Mouse (Mus musculus) bone marrow macrophage, adult 2 months (primary cell): Measurements from ENCODE around the gene Mrpl54. TPM values are rescaled to one million over a fixed set of nuclear protein-coding genes. Genes with fewer than 3 reads are reported as not detected.

ENCODE experiments used
- H3K27ac ChIP-seq: 2 replicates; pipeline ENCODE4 v1.5.1; 2012; ENCODE audit warnings: low read depth, low read length; ENCODE audit not compliant: insufficient read depth
- H3K4me1 ChIP-seq: 2 replicates; pipeline ENCODE4 v1.6.1; 2012; ENCODE audit warnings: low read length; ENCODE audit not compliant: control insufficient read depth, insufficient read depth
- H3K4me3 ChIP-seq: 2 replicates; pipeline ENCODE4 v1.5.1; 2012; ENCODE audit warnings: mild to moderate bottlenecking, low read length, moderate library complexity; ENCODE audit not compliant: insufficient read depth
- CTCF ChIP-seq: IDR thresholded peaks from 2 replicates; pipeline ENCODE4 v1.5.1; 2012; ENCODE audit warnings: low read depth, mild to moderate bottlenecking, low read length, moderate library complexity
- POLR2A ChIP-seq: IDR thresholded peaks from 2 replicates; pipeline ENCODE4 v1.6.1; 2012; ENCODE audit warnings: mild to moderate bottlenecking, low read depth, low read length, borderline replicate concordance
- polyA plus RNA-seq: library from polyadenylated mRNA; stranded (reverse); fragments of >200 nt; gene quantifications from 2 replicates; pipeline ENCODE4 v1.2.4, GENCODE M21; 2012; ENCODE audit not compliant: missing spikeins, insufficient read depth, insufficient read length

Gene Mrpl54
- polyA plus RNA-seq, 1 experiment: 46.5 TPM

- TF ChIP-seq CTCF (0 out of 2 replicates have a peak, but pooled peaks have one; percentile 51), POLR2A (no peak)
- Histone ChIP-seq H3K4me3 (no peak overlapping the region), H3K27ac (no peak overlapping the region), H3K4me1 (peaks cover 14% of the 10 kb centered on the region)
Observed at GRCm38 (mm10) chr10:81288601-81289000, 21.9 kb upstream of the Mrpl54 start.

GRCm38 (mm10) chr10:81287513-81288157, 20.9 kb upstream of the Mrpl54 start:
- no peak overlapping the region for H3K4me3 ChIP-seq
- H3K27ac ChIP-seq: no peak overlapping the region
- no peak for TF ChIP-seq POLR2A
- TF ChIP-seq CTCF: peak; percentile 94
- peaks cover 14% of the 10 kb centered on the region for H3K4me1 ChIP-seq

GRCm38 (mm10) chr10:81286586-81286985, 19.9 kb upstream of the Mrpl54 start:
- no peak overlapping the region for H3K4me3 ChIP-seq
- H3K4me1 ChIP-seq: peaks cover 8% of the 10 kb centered on the region
- no peak overlapping the region for H3K27ac ChIP-seq
- TF ChIP-seq POLR2A (no peak), CTCF (no peak)

- Histone ChIP-seq H3K4me1 (peaks cover under 1% of the 10 kb centered on the region; the same call in 1 of the 2 replicates), H3K27ac (no peak overlapping the region), H3K4me3 (peak overlapping the region; percentile 72)
- TF ChIP-seq CTCF (0 out of 2 replicates have a peak, but pooled peaks have one; percentile 16), POLR2A (no peak)
Observed at GRCm38 (mm10) chr10:81285694-81286450, 19.1 kb upstream of the Mrpl54 start.

- TF ChIP-seq CTCF (no peak), POLR2A (no peak)
- H3K4me1 ChIP-seq: no peaks in the 10 kb centered on the region; the same call in 1 of the 2 replicates
- no peak overlapping the region for H3K27ac ChIP-seq
- no peak overlapping the region for H3K4me3 ChIP-seq
Observed at GRCm38 (mm10) chr10:81284719-81285118, 18.0 kb upstream of the Mrpl54 start.

GRCm38 (mm10) chr10:81284189-81284588, 17.5 kb upstream of the Mrpl54 start:
- TF ChIP-seq POLR2A: no peak
- TF ChIP-seq CTCF: no peak
- Histone ChIP-seq H3K4me1 (no peaks in the 10 kb centered on the region; the same call in 1 of the 2 replicates), H3K27ac (no peak overlapping the region), H3K4me3 (no peak overlapping the region)

- no peak overlapping the region for H3K4me3 ChIP-seq
- H3K4me1 ChIP-seq: no peaks in the 10 kb centered on the region
- TF ChIP-seq POLR2A (no peak), CTCF (no peak)
- no peak overlapping the region for H3K27ac ChIP-seq
Observed at GRCm38 (mm10) chr10:81279496-81279895, 12.8 kb upstream of the Mrpl54 start.

- Histone ChIP-seq H3K4me3 (no peak overlapping the region), H3K4me1 (no peaks in the 10 kb centered on the region), H3K27ac (no peak overlapping the region)
- TF ChIP-seq CTCF (no peak), POLR2A (no peak)
Observed at GRCm38 (mm10) chr10:81277676-81278075, 10.9 kb upstream of the Mrpl54 start.

GRCm38 (mm10) chr10:81273842-81274241, 7.1 kb upstream of the Mrpl54 start:
- Histone ChIP-seq H3K4me3 (no peak overlapping the region), H3K4me1 (peaks cover 4% of the 10 kb centered on the region; the same call in 1 of the 2 replicates), H3K27ac (no peak overlapping the region)
- TF ChIP-seq POLR2A (no peak), CTCF (no peak)

GRCm38 (mm10) chr10:81272356-81272755, 5.6 kb upstream of the Mrpl54 start:
- TF ChIP-seq CTCF (no peak), POLR2A (no peak)
- H3K4me3 ChIP-seq: no peak overlapping the region
- H3K4me1 ChIP-seq: peaks cover 4% of the 10 kb centered on the region; the same call in 1 of the 2 replicates
- no peak overlapping the region for H3K27ac ChIP-seq
